Mouse (Mus musculus): ENCODE results near the gene Map2.

Gene Map2

DNA sequence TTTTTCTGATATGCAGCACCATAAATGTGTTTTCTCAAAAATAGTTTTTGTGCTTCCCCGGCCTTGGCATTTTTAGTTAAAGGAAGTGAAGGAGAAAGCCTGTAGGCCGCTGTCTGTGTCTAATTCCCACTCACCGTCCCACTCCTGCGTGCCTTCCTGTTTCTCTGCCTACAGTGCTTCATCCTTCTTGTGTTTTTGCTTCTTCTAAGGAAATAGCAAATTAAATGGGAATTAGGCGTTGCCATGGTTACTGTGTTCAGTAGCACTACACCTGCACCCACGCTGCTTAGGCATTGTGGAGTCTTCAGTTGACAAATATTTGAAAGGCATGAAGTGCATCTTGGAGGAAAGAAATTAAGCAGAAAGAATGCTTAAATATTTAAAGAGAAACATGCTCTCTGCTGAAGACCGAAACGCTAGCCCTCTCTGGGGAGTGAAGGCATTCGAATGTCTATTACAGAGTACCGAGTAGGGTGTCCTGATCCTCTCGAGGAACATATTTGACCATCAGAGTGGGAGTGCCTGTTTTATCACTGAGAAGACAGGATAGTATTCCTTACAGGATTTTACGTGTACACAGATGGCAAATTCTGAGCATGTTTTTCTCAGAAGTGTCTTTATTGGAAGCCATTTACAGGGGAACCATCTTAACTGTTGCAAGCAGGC is 12.1 kb downstream of the Map2 start:
- Histone ChIP-seq H3K4me3 (replicated peaks; ENCODE audit: low read length) (no peak overlapping the region), H3K9me3 (ENCODE audit: low read length) (no peaks in the 10 kb centered on the region), H3K27me3 (ENCODE audit: insufficient read depth, low read length) (no peaks in the 10 kb centered on the region), H3K36me3 (ENCODE audit: insufficient read depth, low read length) (no peaks in the 10 kb centered on the region), H3K4me1 (replicated peaks; ENCODE audit: low read depth, low read length) (peaks cover 9% of the 10 kb centered on the region)
- TF ChIP-seq POU5F1 (IDR thresholded peaks at IDR 0.05; ENCODE audit: borderline replicate concordance, low read length) (no peak), NANOG (IDR thresholded peaks at IDR 0.05; ENCODE audit: borderline replicate concordance, low read length) (no peak), CTCF (conservative IDR thresholded peaks at IDR 0.05; ENCODE audit: low read length) (no peak)

GRCm38 (mm10) chr1:66192401-66192800 is 17.3 kb downstream of the Map2 start:
- H3K27me3 ChIP-seq (ENCODE audit: insufficient read depth, low read length): no peaks in the 10 kb centered on the region
- no peak overlapping the region for H3K4me3 ChIP-seq (replicated peaks; ENCODE audit: low read length)
- no peaks in the 10 kb centered on the region for H3K9me3 ChIP-seq (ENCODE audit: low read length)
- H3K4me1 ChIP-seq (replicated peaks; ENCODE audit: low read depth, low read length): no peaks in the 10 kb centered on the region
- H3K36me3 ChIP-seq (ENCODE audit: insufficient read depth, low read length): no peaks in the 10 kb centered on the region
- no peak for TF ChIP-seq POU5F1 (IDR thresholded peaks at IDR 0.05; ENCODE audit: borderline replicate concordance, low read length)
- no peak for TF ChIP-seq CTCF (conservative IDR thresholded peaks at IDR 0.05; ENCODE audit: low read length)
- no peak for TF ChIP-seq NANOG (IDR thresholded peaks at IDR 0.05; ENCODE audit: borderline replicate concordance, low read length)

GRCm38 (mm10) chr1:66192891-66193290 is 17.8 kb downstream of the Map2 start:
- H3K27me3 ChIP-seq (ENCODE audit: insufficient read depth, low read length): no peaks in the 10 kb centered on the region
- H3K4me3 ChIP-seq (replicated peaks; ENCODE audit: low read length): no peak overlapping the region
- no peak for TF ChIP-seq POU5F1 (IDR thresholded peaks at IDR 0.05; ENCODE audit: borderline replicate concordance, low read length)
- no peak for TF ChIP-seq NANOG (IDR thresholded peaks at IDR 0.05; ENCODE audit: borderline replicate concordance, low read length)
- no peak for TF ChIP-seq CTCF (conservative IDR thresholded peaks at IDR 0.05; ENCODE audit: low read length)
- H3K36me3 ChIP-seq (ENCODE audit: insufficient read depth, low read length): no peaks in the 10 kb centered on the region
- no peaks in the 10 kb centered on the region for H3K9me3 ChIP-seq (ENCODE audit: low read length)
- no peaks in the 10 kb centered on the region for H3K4me1 ChIP-seq (replicated peaks; ENCODE audit: low read depth, low read length)

DNA sequence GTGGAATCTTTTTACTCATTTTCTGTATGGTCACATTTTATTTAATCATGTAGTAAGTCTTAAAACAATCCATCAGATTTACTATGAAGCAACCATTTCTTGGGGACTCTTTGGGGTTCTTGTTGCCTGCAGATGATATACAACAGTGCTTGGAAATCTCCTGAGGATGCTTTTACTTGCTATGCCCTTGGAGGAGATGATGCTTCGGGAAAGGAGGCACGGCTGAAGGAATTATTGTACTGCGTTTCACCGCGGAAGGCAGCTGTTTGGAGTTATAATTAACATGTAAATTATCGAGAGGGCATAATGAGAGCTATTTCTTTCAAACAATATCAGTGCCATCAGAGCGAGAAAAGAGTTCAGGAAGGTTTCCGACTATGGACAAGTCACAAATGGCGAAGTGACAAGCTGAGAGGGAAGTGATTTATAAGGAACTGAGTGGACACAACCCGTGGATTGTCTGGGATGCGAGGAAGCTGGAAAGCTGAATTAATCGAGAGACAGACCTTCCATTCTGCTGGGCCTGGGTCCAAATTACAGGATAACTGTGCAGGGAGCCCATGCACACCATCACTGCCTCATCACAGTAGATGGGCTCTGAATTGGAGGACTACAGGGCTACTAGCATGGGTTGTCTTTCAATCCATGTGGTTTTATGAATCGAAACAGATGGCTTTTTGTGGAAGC is 20.1 kb downstream of the Map2 start:
- no peaks in the 10 kb centered on the region for H3K4me1 ChIP-seq (replicated peaks; ENCODE audit: low read depth, low read length)
- H3K36me3 ChIP-seq (ENCODE audit: insufficient read depth, low read length): no peaks in the 10 kb centered on the region
- no peaks in the 10 kb centered on the region for H3K27me3 ChIP-seq (ENCODE audit: insufficient read depth, low read length)
- no peak overlapping the region for H3K4me3 ChIP-seq (replicated peaks; ENCODE audit: low read length)
- H3K9me3 ChIP-seq (ENCODE audit: low read length): no peaks in the 10 kb centered on the region
- TF ChIP-seq POU5F1 (IDR thresholded peaks at IDR 0.05; ENCODE audit: borderline replicate concordance, low read length) (no peak), NANOG (IDR thresholded peaks at IDR 0.05; ENCODE audit: borderline replicate concordance, low read length) (no peak), CTCF (conservative IDR thresholded peaks at IDR 0.05; ENCODE audit: low read length) (no peak)

GRCm38 (mm10) chr1:66196240-66196639 is 21.2 kb downstream of the Map2 start:
- Histone ChIP-seq H3K9me3 (ENCODE audit: low read length) (no peaks in the 10 kb centered on the region), H3K36me3 (ENCODE audit: insufficient read depth, low read length) (no peaks in the 10 kb centered on the region), H3K4me3 (replicated peaks; ENCODE audit: low read length) (no peak overlapping the region), H3K27me3 (ENCODE audit: insufficient read depth, low read length) (no peaks in the 10 kb centered on the region), H3K4me1 (replicated peaks; ENCODE audit: low read depth, low read length) (no peaks in the 10 kb centered on the region)
- TF ChIP-seq POU5F1 (IDR thresholded peaks at IDR 0.05; ENCODE audit: borderline replicate concordance, low read length) (no peak), CTCF (conservative IDR thresholded peaks at IDR 0.05; ENCODE audit: low read length) (no peak), NANOG (IDR thresholded peaks at IDR 0.05; ENCODE audit: borderline replicate concordance, low read length) (no peak)

DNA sequence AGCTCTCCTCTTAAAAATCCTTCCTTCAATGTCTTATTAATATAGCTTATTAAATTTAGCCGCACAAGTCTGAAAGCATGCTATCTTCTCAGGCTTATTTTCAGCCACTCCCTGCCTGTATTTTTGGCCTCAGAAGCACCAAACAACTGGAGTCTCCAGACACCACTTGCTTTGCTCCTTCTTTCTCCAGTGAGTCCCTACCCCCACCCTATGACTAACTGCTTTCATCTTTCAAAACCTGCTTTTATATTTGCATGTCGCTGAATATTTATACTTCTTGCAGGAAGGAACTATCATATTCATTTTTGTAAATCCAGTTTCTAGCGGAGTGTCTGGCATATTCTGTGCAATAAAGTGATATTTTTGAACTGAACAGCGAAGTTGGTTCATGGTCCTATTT is 21.6 kb downstream of the Map2 start:
- Histone ChIP-seq H3K27me3 (ENCODE audit: insufficient read depth, low read length) (no peaks in the 10 kb centered on the region), H3K9me3 (ENCODE audit: low read length) (no peaks in the 10 kb centered on the region), H3K4me1 (replicated peaks; ENCODE audit: low read depth, low read length) (no peaks in the 10 kb centered on the region), H3K36me3 (ENCODE audit: insufficient read depth, low read length) (no peaks in the 10 kb centered on the region), H3K4me3 (replicated peaks; ENCODE audit: low read length) (no peak overlapping the region)
- no peak for TF ChIP-seq CTCF (conservative IDR thresholded peaks at IDR 0.05; ENCODE audit: low read length)
- no peak for TF ChIP-seq POU5F1 (IDR thresholded peaks at IDR 0.05; ENCODE audit: borderline replicate concordance, low read length)
- TF ChIP-seq NANOG (IDR thresholded peaks at IDR 0.05; ENCODE audit: borderline replicate concordance, low read length): no peak

GRCm38 (mm10) chr1:66205517-66205916 is 30.4 kb downstream of the Map2 start:
- TF ChIP-seq NANOG (IDR thresholded peaks at IDR 0.05; ENCODE audit: borderline replicate concordance, low read length): no peak
- no peak for TF ChIP-seq POU5F1 (IDR thresholded peaks at IDR 0.05; ENCODE audit: borderline replicate concordance, low read length)
- TF ChIP-seq CTCF (conservative IDR thresholded peaks at IDR 0.05; ENCODE audit: low read length): no peak
- no peaks in the 10 kb centered on the region for H3K27me3 ChIP-seq (ENCODE audit: insufficient read depth, low read length)
- no peaks in the 10 kb centered on the region for H3K9me3 ChIP-seq (ENCODE audit: low read length)
- no peaks in the 10 kb centered on the region for H3K36me3 ChIP-seq (ENCODE audit: insufficient read depth, low read length)
- H3K4me3 ChIP-seq (replicated peaks; ENCODE audit: low read length): no peak overlapping the region
- H3K4me1 ChIP-seq (replicated peaks; ENCODE audit: low read depth, low read length): no peaks in the 10 kb centered on the region

DNA sequence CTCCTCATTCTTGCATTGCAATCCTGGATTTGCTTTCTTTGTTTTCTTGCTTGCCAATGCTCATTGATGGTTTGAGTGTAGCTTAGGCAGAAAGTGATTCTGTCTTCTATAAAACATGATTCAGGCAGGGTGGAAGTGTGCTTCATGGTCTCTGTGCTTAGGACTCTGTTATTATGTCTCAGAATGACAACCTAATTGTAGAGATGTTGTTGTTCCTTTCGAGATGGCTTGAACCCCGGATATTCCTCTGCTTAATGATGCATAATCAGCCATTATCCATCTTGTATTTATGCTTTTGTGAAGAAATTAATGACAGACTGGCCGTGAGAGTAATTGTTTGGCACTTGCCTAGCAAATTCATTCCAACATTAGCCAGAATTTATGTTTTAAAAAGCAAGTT is 31.8 kb downstream of the Map2 start:
- TF ChIP-seq NANOG (IDR thresholded peaks at IDR 0.05; ENCODE audit: borderline replicate concordance, low read length): no peak
- TF ChIP-seq CTCF (conservative IDR thresholded peaks at IDR 0.05; ENCODE audit: low read length): no peak
- TF ChIP-seq POU5F1 (IDR thresholded peaks at IDR 0.05; ENCODE audit: borderline replicate concordance, low read length): no peak
- Histone ChIP-seq H3K4me1 (replicated peaks; ENCODE audit: low read depth, low read length) (no peaks in the 10 kb centered on the region), H3K9me3 (ENCODE audit: low read length) (no peaks in the 10 kb centered on the region), H3K4me3 (replicated peaks; ENCODE audit: low read length) (no peak overlapping the region), H3K27me3 (ENCODE audit: insufficient read depth, low read length) (no peaks in the 10 kb centered on the region), H3K36me3 (ENCODE audit: insufficient read depth, low read length) (no peaks in the 10 kb centered on the region)

Data from E14TG2a.4 (cell line).